Mouse (Mus musculus) C2C12 (cell line): ENCODE results near the gene Ate1. TPM values are rescaled to one million over a fixed set of nuclear protein-coding genes. Genes with fewer than 3 reads are reported as not detected.
"Not testable (repeated sequence)": the region's sequence is repeated elsewhere in the genome, so short reads cannot be mapped to it uniquely, and the experiment has no call there.

Experiments used
- H3K27me3 ChIP-seq: one replicate; pipeline ENCODE4 v1.6.1; 2011; ENCODE audit not compliant: control insufficient read depth, insufficient read depth, insufficient read length
- H3K36me3 ChIP-seq: one replicate; pipeline ENCODE4 v1.6.1; 2011; ENCODE audit not compliant: control insufficient read depth, insufficient read depth
- H3K4me3 ChIP-seq: one replicate; pipeline ENCODE4 v1.5.1; 2011; ENCODE audit warnings: mild to moderate bottlenecking, control low read depth; ENCODE audit not compliant: poor library complexity, insufficient read depth, severe bottlenecking
- H3K79me2 ChIP-seq: one replicate; pipeline ENCODE4 v1.6.1; 2011; ENCODE audit not compliant: control insufficient read depth, insufficient read depth
- H3K79me3 ChIP-seq: one replicate; pipeline ENCODE4 v1.6.1; 2011; ENCODE audit warnings: low read depth, control low read depth
- H3ac ChIP-seq: one replicate; pipeline ENCODE3; 2011; ENCODE audit warnings: low read depth; ENCODE audit not compliant: control insufficient read depth, insufficient read length
- CEBPB ChIP-seq: IDR thresholded peaks from one replicate; pipeline ENCODE4 v1.6.1; 2011; ENCODE audit warnings: low read depth, mild to moderate bottlenecking, control low read depth, moderate library complexity
- CTCF ChIP-seq: IDR thresholded peaks from one replicate; pipeline ENCODE4 v1.5.1; 2011; ENCODE audit not compliant: control insufficient read depth, insufficient read depth, insufficient read length
- FOSL1 ChIP-seq: IDR thresholded peaks from one replicate; pipeline ENCODE4 v1.8.0; 2011; ENCODE audit warnings: mild to moderate bottlenecking, low read length; ENCODE audit not compliant: poor library complexity, insufficient read depth, severe bottlenecking
- MAX ChIP-seq: IDR thresholded peaks from one replicate; pipeline ENCODE4 v1.6.1; 2011; ENCODE audit warnings: mild to moderate bottlenecking, control low read depth
- MYOD1 ChIP-seq: IDR thresholded peaks from one replicate; pipeline ENCODE4 v1.6.1; 2011; ENCODE audit warnings: low read depth; ENCODE audit not compliant: control insufficient read depth, insufficient read length
- MYOG ChIP-seq: IDR thresholded peaks from one replicate; pipeline ENCODE4 v1.6.1; 2011; ENCODE audit not compliant: control insufficient read depth, insufficient read length; ENCODE audit errors: extremely low read depth
- USF1 ChIP-seq: IDR thresholded peaks from one replicate; pipeline ENCODE4 v1.6.1; 2011; ENCODE audit warnings: low read depth, mild to moderate bottlenecking, control low read depth, moderate library complexity
- polyA plus RNA-seq: library from polyadenylated mRNA; unstranded; fragments of >200 nt; fragmentation: generic; extraction: Trizol; gene quantifications from one replicate; pipeline ENCODE4 v1.2.1, GENCODE M21; 2012; ENCODE audit warnings: missing spikeins

The Ate1 gene
- polyA plus RNA-seq, 1 experiment, result 16.0 TPM

GRCm38 (mm10) chr7:130403346-130403745 is 116.8 kb downstream of the Ate1 start:
- no peaks in the 10 kb centered on the region for H3K27me3 ChIP-seq
- no peaks in the 10 kb centered on the region for H3K79me3 ChIP-seq

DNA sequence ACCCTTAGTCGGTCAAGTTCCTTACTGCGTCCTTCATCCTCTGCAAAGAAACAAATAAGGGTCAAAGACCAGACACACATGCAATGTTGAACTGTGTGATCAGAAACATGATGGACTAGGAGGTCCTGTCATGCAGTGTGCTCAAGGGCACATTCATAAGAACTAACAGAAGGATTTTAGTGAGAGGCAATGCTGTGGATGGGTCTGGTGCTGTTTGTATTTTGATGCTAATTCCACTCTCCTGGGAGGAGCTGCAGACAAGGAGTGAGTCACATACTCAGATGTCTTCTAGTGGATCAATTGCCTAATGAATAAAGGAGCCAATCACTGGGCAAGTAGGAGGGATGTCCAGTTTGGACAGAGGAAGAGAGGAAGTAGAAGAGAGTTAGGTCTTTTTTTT is 125.5 kb downstream of the Ate1 start:
- peaks cover 9% of the 10 kb centered on the region for H3K36me3 ChIP-seq
- H3ac ChIP-seq, result no peak overlapping the region
- no peaks in the 10 kb centered on the region for H3K79me2 ChIP-seq
- TF ChIP-seq CEBPB (no peak), MYOD1 (no peak), MYOG (no peak), CTCF (no peak), USF1 (no peak), FOSL1 (no peak), MAX (no peak)
- no peaks in the 10 kb centered on the region for H3K27me3 ChIP-seq
- H3K79me3 ChIP-seq, result no peaks in the 10 kb centered on the region
- H3K4me3 ChIP-seq, result no peak overlapping the region

More at GRCm38 (mm10) chr7:130403346-130403745, 116.8 kb downstream of the Ate1 start:
- TF ChIP-seq FOSL1, result no peak
- TF ChIP-seq CEBPB, result no peak
- TF ChIP-seq MAX, result no peak
- no peak for TF ChIP-seq MYOG
- no peak for TF ChIP-seq CTCF
- TF ChIP-seq MYOD1, result no peak
- no peak for TF ChIP-seq USF1
- Histone ChIP-seq H3K36me3 (no peaks in the 10 kb centered on the region), H3ac (no peak overlapping the region), H3K79me2 (no peaks in the 10 kb centered on the region), H3K4me3 (no peak overlapping the region)

DNA sequence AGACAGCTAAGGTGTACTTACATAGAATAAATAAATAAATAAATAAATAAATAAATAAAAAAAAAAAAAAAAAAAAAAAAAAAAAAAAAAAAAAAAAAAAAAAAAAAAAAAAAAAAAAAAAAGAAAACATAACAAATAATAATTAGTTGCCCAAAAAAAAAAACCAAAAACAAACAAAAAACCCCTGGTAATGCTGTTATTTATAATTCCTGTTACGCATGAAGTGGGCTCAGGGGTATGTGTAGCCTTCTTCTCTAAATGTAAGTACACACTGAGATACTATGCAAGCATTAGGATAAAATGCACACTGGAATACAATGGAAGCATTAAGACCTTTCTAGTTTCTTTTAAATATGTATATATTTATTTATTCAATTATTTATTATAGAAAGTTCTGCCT is 130.1 kb downstream of the Ate1 start:
- not testable (repeated sequence) for H3K79me3 ChIP-seq, H3K4me3 ChIP-seq, H3ac ChIP-seq, H3K36me3 ChIP-seq, H3K79me2 ChIP-seq, H3K27me3 ChIP-seq

- no peaks in the 10 kb centered on the region for H3K27me3 ChIP-seq
- H3ac ChIP-seq, result no peak overlapping the region
- no peaks in the 10 kb centered on the region for H3K79me2 ChIP-seq
- no peaks in the 10 kb centered on the region for H3K79me3 ChIP-seq
- TF ChIP-seq MYOD1 (no peak), FOSL1 (no peak), MAX (no peak), CTCF (no peak), MYOG (no peak), CEBPB (no peak), USF1 (no peak)
- no peak overlapping the region for H3K4me3 ChIP-seq
- no peaks in the 10 kb centered on the region for H3K36me3 ChIP-seq
Measured at GRCm38 (mm10) chr7:130386308-130386707, 133.9 kb downstream of the Ate1 start.

- H3K36me3 ChIP-seq, result no peaks in the 10 kb centered on the region
- H3K79me3 ChIP-seq, result no peaks in the 10 kb centered on the region
- no peak overlapping the region for H3K4me3 ChIP-seq
- no peaks in the 10 kb centered on the region for H3K79me2 ChIP-seq
- TF ChIP-seq CEBPB, result no peak
- H3K27me3 ChIP-seq, result no peaks in the 10 kb centered on the region
- H3ac ChIP-seq, result no peak overlapping the region
Measured at GRCm38 (mm10) chr7:130385732-130386294, 134.4 kb downstream of the Ate1 start.

- H3K79me3 ChIP-seq, result no peaks in the 10 kb centered on the region
- no peak overlapping the region for H3ac ChIP-seq
- no peaks in the 10 kb centered on the region for H3K27me3 ChIP-seq
- H3K79me2 ChIP-seq, result no peaks in the 10 kb centered on the region
- TF ChIP-seq CTCF, result no peak
- no peak for TF ChIP-seq FOSL1
- H3K4me3 ChIP-seq, result no peak overlapping the region
- no peaks in the 10 kb centered on the region for H3K36me3 ChIP-seq
Measured at GRCm38 (mm10) chr7:130382126-130382525, 138.0 kb downstream of the Ate1 start.

DNA sequence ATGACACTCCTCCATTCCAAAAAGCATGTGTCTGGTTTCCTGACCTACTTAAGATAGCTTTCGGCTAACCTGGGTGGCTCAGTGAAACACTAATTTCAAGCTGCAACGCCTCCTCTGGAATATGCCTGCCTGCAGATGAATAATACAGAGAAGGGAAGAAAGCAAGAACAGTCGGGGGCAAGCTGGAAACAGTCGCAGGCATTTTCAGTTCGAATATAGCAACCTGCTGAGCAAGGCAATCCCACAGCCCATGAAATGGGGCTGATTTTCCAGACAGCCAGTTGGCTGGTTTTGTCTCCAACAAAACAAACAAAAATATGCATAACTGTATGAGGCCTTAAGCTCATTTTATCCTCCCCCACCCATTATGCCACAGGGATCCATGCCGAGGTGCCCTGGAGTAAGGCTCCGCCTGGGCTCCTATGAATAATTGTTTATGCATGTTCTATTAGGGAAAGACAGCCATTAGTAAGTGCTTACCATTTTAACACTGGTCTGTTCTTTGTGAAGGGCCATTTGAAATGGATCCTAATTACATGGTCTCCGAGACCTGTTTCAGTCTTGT is 138.7 kb downstream of the Ate1 start:
- no peaks in the 10 kb centered on the region for H3K27me3 ChIP-seq
- H3K79me3 ChIP-seq, result no peaks in the 10 kb centered on the region
- no peak overlapping the region for H3ac ChIP-seq
- no peaks in the 10 kb centered on the region for H3K36me3 ChIP-seq
- H3K79me2 ChIP-seq, result no peaks in the 10 kb centered on the region
- TF ChIP-seq MAX (no peak), CEBPB (no peak), USF1 (no peak), MYOD1 (no peak), MYOG (no peak), CTCF (no peak), FOSL1 (no peak)
- no peak overlapping the region for H3K4me3 ChIP-seq
